Mouse (Mus musculus): ENCODE results near the gene Cops7b. TPM values are rescaled to one million over a fixed set of nuclear protein-coding genes. Genes with fewer than 3 reads are reported as not detected.

Gene Cops7b
- polyA plus RNA-seq, 1 experiment from 2014 or later = 21.7 TPM

DNA sequence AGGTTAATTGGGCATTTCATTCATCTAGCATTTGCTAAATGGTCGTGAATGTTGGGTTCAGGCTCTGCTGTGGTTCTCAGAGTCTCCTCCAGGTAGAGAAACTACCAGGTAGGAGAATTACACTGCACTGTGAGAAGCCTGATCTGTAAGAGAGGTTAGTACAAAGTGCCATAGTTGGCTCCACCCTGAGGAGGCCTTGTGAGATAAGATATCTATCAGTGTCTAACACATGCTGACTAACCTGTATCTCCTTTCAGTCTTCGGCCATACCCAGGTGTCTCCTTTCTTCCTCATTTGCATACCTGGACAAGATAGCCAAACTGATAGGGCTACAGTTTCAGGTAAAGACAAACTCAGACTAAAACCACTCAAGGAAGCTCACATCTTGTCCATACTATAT, 20.0 kb upstream of the Cops7b start:
- no peaks in the 10 kb centered on the region for H3K9me3 ChIP-seq (replicated peaks)
- no peak overlapping the region for H3K27ac ChIP-seq
- no peak overlapping the region for H3K4me2 ChIP-seq
- WGBS = 80% methylated on average over 2 of the region's 2 CpGs
- ATAC-seq (replicated peaks; ENCODE audit: insufficient number of reproducible peaks, insufficient read depth, low FRiP score, low read depth) = no peak
- no peaks in the 10 kb centered on the region for H3K27me3 ChIP-seq
- H3K4me3 ChIP-seq = no peak overlapping the region
- H3K9ac ChIP-seq = no peak overlapping the region
- H3K4me1 ChIP-seq (replicated peaks) = no peaks in the 10 kb centered on the region
- peaks cover 16% of the 10 kb centered on the region; the same call in 1 of the 2 replicates for H3K36me3 ChIP-seq

GRCm38 (mm10) chr1:86568409-86568808, 14.3 kb upstream of the Cops7b start:
- 90% methylated on average over 2 of the region's 2 CpGs for WGBS

GRCm38 (mm10) chr1:86569292-86569860, 13.3 kb upstream of the Cops7b start:
- Histone ChIP-seq H3K27me3 (no peaks in the 10 kb centered on the region), H3K4me3 (no peak overlapping the region), H3K9ac (no peak overlapping the region), H3K4me1 (replicated peaks) (no peaks in the 10 kb centered on the region), H3K9me3 (replicated peaks) (no peaks in the 10 kb centered on the region), H3K4me2 (no peak overlapping the region), H3K36me3 (peaks cover 8% of the 10 kb centered on the region; the same call in 1 of the 2 replicates), H3K27ac (no peak overlapping the region)
- 87% methylated on average over 2 of the region's 2 CpGs for WGBS
- ATAC-seq (replicated peaks; ENCODE audit: insufficient number of reproducible peaks, insufficient read depth, low FRiP score, low read depth) = no peak

More at GRCm38 (mm10) chr1:86568409-86568808, 14.3 kb upstream of the Cops7b start:
- Histone ChIP-seq H3K9me3 (replicated peaks) (no peaks in the 10 kb centered on the region), H3K27ac (no peak overlapping the region), H3K27me3 (no peaks in the 10 kb centered on the region), H3K4me3 (no peak overlapping the region), H3K36me3 (peaks cover 13% of the 10 kb centered on the region; the same call in 1 of the 2 replicates), H3K4me2 (no peak overlapping the region), H3K9ac (no peak overlapping the region), H3K4me1 (replicated peaks) (no peaks in the 10 kb centered on the region)
- ATAC-seq (replicated peaks; ENCODE audit: insufficient number of reproducible peaks, insufficient read depth, low FRiP score, low read depth) = no peak

DNA sequence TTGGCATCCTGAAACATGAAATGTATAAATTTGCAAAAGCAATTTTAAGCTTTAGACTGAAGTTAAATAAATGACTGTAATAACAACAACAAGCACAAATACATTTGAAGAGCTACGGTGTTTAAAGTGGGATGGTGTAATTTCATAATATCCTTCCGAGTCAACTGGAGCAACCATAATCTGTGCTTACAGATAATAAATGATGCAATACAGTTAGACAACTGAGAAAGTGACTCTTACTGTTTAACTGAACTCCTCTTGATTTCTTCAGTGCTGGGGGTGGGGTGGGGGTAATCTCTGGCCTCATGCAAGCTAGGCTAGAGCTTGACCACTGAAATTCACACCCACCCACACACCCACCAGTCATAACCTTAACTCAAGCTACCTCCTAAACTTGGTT, 11.3 kb upstream of the Cops7b start:
- no peak for ATAC-seq (replicated peaks; ENCODE audit: insufficient number of reproducible peaks, insufficient read depth, low FRiP score, low read depth)
- no peaks in the 10 kb centered on the region for H3K4me1 ChIP-seq (replicated peaks)

DNA sequence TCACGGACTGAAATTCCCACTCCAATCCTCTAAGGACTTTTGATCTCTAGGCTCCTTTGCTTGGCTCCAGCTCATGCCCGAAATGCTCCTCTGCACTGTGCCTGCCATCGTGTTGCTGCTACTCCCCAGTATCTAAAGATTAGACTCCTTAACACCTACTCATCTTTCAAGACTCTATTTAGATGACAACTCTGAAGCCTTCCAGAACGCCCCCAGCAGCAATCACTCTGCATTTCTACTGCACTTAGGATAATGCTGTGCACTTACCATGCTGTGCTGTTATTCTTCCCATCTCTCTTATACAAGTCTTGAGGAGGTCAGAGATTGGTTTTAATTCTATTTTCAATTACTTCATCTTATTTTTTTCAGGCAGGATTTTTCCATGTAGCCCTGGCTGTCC, 10.8 kb upstream of the Cops7b start:
- H3K4me1 ChIP-seq (replicated peaks) = no peaks in the 10 kb centered on the region
- H3K27ac ChIP-seq = no peak overlapping the region
- H3K9me3 ChIP-seq (replicated peaks) = no peaks in the 10 kb centered on the region
- H3K4me2 ChIP-seq = no peak overlapping the region
- WGBS = 41% methylated on average over 4 of the region's 4 CpGs
- no peak for ATAC-seq (replicated peaks; ENCODE audit: insufficient number of reproducible peaks, insufficient read depth, low FRiP score, low read depth)
- H3K27me3 ChIP-seq = no peaks in the 10 kb centered on the region
- H3K9ac ChIP-seq = no peak overlapping the region
- H3K4me3 ChIP-seq = no peak overlapping the region
- peaks cover 8% of the 10 kb centered on the region; the same call in 1 of the 2 replicates for H3K36me3 ChIP-seq

More for the DNA sequence above, 11.3 kb upstream of the Cops7b start:
- Histone ChIP-seq H3K36me3 (peaks cover 8% of the 10 kb centered on the region; the same call in 1 of the 2 replicates), H3K4me2 (no peak overlapping the region), H3K27ac (no peak overlapping the region), H3K4me3 (no peak overlapping the region), H3K9me3 (replicated peaks) (no peaks in the 10 kb centered on the region), H3K27me3 (no peaks in the 10 kb centered on the region), H3K9ac (no peak overlapping the region)
- WGBS = 91% methylated on average over 2 of the region's 2 CpGs

DNA sequence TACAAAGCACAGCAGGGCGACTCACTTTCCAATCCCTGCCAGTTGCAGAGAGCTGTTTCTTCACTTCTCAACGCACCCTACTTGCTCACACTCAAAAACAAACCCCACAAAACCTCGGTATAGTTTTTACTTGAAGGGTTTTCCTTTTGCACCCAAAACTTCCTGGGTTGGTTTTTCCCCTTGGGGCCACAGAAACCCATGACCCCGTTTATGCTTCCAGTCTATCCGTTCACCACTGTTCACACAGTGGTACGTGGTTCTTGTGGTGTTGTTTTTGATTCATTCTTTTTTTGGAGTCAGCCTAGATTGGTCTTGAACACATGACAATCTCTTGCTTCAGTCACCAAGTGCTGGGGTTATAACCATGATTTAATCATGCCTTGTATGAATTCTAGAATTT, 2.3 kb upstream of the Cops7b start:
- WGBS = 72% methylated on average over 6 of the region's 6 CpGs
- no peak for ATAC-seq (replicated peaks; ENCODE audit: insufficient number of reproducible peaks, insufficient read depth, low FRiP score, low read depth)
- H3K9me3 ChIP-seq (replicated peaks) = no peaks in the 10 kb centered on the region
- no peaks in the 10 kb centered on the region for H3K36me3 ChIP-seq
- no peaks in the 10 kb centered on the region for H3K27me3 ChIP-seq
- no peak overlapping the region for H3K4me3 ChIP-seq
- no peak overlapping the region for H3K4me2 ChIP-seq
- no peak overlapping the region for H3K27ac ChIP-seq
- H3K4me1 ChIP-seq (replicated peaks) = peaks cover 13% of the 10 kb centered on the region
- no peak overlapping the region for H3K9ac ChIP-seq

DNA sequence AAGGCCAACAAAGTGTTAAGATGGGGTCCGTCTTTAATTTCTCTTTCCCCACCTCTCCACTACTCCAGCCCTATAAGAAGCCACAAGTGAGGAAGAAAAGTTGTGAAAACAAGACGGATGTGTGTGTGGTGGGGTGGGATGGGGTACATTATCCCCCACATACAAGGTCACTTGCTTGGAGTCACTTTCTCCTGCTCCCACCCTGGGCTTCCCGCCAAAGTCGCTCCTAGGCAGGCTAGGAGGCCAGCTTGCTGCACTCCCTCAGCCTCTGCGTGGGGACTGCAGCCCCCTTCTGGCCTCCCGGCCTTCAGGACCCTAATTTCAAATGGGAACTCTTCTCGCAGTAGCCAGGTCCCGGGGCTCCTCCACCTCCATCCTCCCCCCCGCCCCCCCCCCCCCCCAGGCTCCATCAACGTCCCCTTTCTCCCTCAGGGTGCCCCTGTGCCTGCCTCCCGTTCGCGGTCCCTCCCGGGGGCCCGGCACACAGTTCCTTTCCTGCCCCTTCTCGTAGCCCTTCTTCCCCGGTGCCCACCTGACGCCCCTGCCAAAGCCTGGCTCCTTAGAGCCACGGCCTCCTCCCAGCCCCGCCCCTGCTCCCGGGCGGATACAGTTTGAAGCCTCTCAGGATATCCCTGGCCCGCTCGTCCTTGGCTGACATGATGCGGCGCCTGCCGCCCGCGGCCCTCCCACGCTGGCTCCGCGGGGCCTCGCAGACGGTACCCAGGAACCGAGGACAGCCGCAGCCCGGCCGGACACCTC, 833 bp upstream of the Cops7b start:
- 1% methylated on average over 36 of the region's 38 CpGs for WGBS
- H3K9ac ChIP-seq = peak overlapping the region; percentile 75
- peak overlapping the region; percentile 68 for H3K4me2 ChIP-seq
- H3K9me3 ChIP-seq (replicated peaks) = no peaks in the 10 kb centered on the region
- no peaks in the 10 kb centered on the region for H3K27me3 ChIP-seq
- H3K4me1 ChIP-seq (replicated peaks) = peaks cover 16% of the 10 kb centered on the region
- H3K36me3 ChIP-seq = no peaks in the 10 kb centered on the region
- H3K27ac ChIP-seq = peak overlapping the region; percentile 70
- H3K4me3 ChIP-seq = peak overlapping the region; percentile 66
- peak; percentile 83 for ATAC-seq (replicated peaks; ENCODE audit: insufficient number of reproducible peaks, insufficient read depth, low FRiP score, low read depth)

DNA sequence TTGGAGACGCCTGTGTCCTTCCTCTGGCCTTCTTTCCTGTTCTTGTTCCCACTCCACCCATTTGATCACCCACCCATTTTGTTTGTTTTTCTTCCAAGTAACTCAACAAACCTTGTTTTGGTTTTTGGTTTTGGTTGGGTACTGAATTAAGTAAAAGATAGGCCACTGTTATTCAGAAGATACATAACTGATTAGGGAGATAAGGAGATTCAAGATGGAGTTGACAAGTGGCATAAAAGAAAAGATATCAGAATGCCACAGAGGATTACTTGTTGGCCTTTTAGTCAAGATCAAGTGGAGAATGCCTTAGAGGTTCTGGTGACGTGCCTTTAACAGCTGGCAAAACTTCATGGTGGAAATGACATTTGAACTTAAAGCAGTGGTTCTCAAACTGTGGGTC, 1.0 kb downstream of the Cops7b start:
- Histone ChIP-seq H3K4me2 (peak overlapping the region; percentile 68; the same call in 1 of the 2 replicates), H3K4me1 (replicated peaks) (peaks cover 24% of the 10 kb centered on the region), H3K27me3 (no peaks in the 10 kb centered on the region), H3K27ac (no peak overlapping the region), H3K9me3 (replicated peaks) (no peaks in the 10 kb centered on the region), H3K36me3 (no peaks in the 10 kb centered on the region), H3K4me3 (0 out of 2 replicates have a peak overlapping the region, but pooled peaks have one; percentile 66), H3K9ac (no peak overlapping the region)
- ATAC-seq (replicated peaks; ENCODE audit: insufficient number of reproducible peaks, insufficient read depth, low FRiP score, low read depth) = no peak
- WGBS = 49% methylated on average over 2 of the region's 2 CpGs

GRCm38 (mm10) chr1:86586992-86587391, 4.3 kb downstream of the Cops7b start:
- H3K27ac ChIP-seq = peak overlapping the region; percentile 34; the same call in 1 of the 2 replicates
- H3K9me3 ChIP-seq (replicated peaks) = no peaks in the 10 kb centered on the region
- H3K4me2 ChIP-seq = peak overlapping the region; percentile 90
- H3K4me1 ChIP-seq (replicated peaks) = peaks cover 18% of the 10 kb centered on the region
- no peak for ATAC-seq (replicated peaks; ENCODE audit: insufficient number of reproducible peaks, insufficient read depth, low FRiP score, low read depth)
- H3K27me3 ChIP-seq = no peaks in the 10 kb centered on the region
- peak overlapping the region; percentile 92 for H3K9ac ChIP-seq
- WGBS = 0% methylated on average over 26 of the region's 26 CpGs
- peaks cover 16% of the 10 kb centered on the region; the same call in 1 of the 2 replicates for H3K36me3 ChIP-seq
- H3K4me3 ChIP-seq = peak overlapping the region; percentile 97

- 93% methylated on average over 7 of the region's 7 CpGs for WGBS
- no peak overlapping the region for H3K9ac ChIP-seq
- no peak overlapping the region for H3K4me2 ChIP-seq
- no peak overlapping the region for H3K4me3 ChIP-seq
- H3K9me3 ChIP-seq (replicated peaks) = no peaks in the 10 kb centered on the region
- no peak overlapping the region for H3K27ac ChIP-seq
- no peak for ATAC-seq (replicated peaks; ENCODE audit: insufficient number of reproducible peaks, insufficient read depth, low FRiP score, low read depth)
- H3K36me3 ChIP-seq = peaks cover 57% of the 10 kb centered on the region
- H3K4me1 ChIP-seq (replicated peaks) = no peaks in the 10 kb centered on the region
- no peaks in the 10 kb centered on the region for H3K27me3 ChIP-seq
These were observed 11.8 kb downstream of the Cops7b start for GRCm38 (mm10) chr1:86594539-86594938.

- WGBS = 90% methylated on average over 6 of the region's 6 CpGs
- no peak for ATAC-seq (replicated peaks; ENCODE audit: insufficient number of reproducible peaks, insufficient read depth, low FRiP score, low read depth)
- peaks cover 56% of the 10 kb centered on the region for H3K36me3 ChIP-seq
These were observed 12.6 kb downstream of the Cops7b start for GRCm38 (mm10) chr1:86595315-86595714.

More at GRCm38 (mm10) chr1:86595315-86595714, 12.6 kb downstream of the Cops7b start:
- Histone ChIP-seq H3K4me3 (no peak overlapping the region), H3K9ac (no peak overlapping the region), H3K4me2 (no peak overlapping the region), H3K9me3 (replicated peaks) (no peaks in the 10 kb centered on the region), H3K27me3 (no peaks in the 10 kb centered on the region), H3K27ac (no peak overlapping the region), H3K4me1 (replicated peaks) (no peaks in the 10 kb centered on the region)

Measured in heart, embryonic 15.5 days (tissue).